Mouse (Mus musculus) hindbrain, embryonic 13.5 days (tissue): ENCODE results near the gene Spop. TPM values are rescaled to one million over a fixed set of nuclear protein-coding genes. Genes with fewer than 3 reads are reported as not detected.

Experiments used
- polyA plus RNA-seq: library from polyadenylated mRNA; unstranded; fragments of >200 nt; fragmentation: Nextera tagmentation; extraction: Ambion mirVana; gene quantifications from 2 replicates; pipeline ENCODE4 v1.2.1, GENCODE M21; 2015

Gene Spop
- polyA plus RNA-seq, 1 experiment from 2014 or later = 221 TPM

Other genes starting within 250 kb of the Spop start
- gene Tac4, start 152.6 kb upstream of the Spop start, polyA plus RNA-seq = not detected in 2 replicates
- gene Kat7, start 103.8 kb upstream of the Spop start, polyA plus RNA-seq = 59.8 and 61.0 TPM in 2 replicates
- 3.5 TPM in 2 replicates for gene Fam117a, start 77.1 kb upstream of the Spop start, polyA plus RNA-seq
- gene Slc35b1, start 29.4 kb upstream of the Spop start, polyA plus RNA-seq = 133 and 135 TPM in 2 replicates
- gene Nxph3, start 100.5 kb downstream of the Spop start, polyA plus RNA-seq = 0.69 and 0.91 TPM in 2 replicates
- 41.4 and 45.5 TPM in 2 replicates for gene Ngfr, start 173.7 kb downstream of the Spop start, polyA plus RNA-seq